Mouse (Mus musculus): Measurements from ENCODE around the gene Gm10135. TPM values are rescaled to one million over a fixed set of nuclear protein-coding genes. Genes with fewer than 3 reads are reported as not detected.

Gm10135 gene
- polyA plus RNA-seq, 1 experiment from 2014 or later: not detected

DNA sequence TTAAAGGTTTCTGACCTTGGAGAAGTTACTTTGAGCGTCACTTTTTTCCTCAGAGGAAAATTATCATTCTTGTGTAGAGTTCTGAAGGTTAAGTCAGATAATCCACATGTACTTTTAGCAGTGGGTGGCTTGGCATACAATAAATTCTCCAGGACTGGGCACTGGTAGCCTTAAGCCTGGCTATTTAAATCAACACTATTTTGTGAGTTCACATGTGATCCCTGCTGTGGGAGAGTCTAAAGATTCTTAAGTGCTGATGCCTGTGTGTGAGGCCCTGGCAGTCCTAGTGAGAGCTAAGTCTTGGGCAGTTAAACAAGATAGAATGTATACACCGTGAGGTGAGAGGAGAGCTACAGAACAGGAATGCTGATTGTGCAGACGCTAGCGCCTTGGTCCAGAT, 58.5 kb downstream of the Gm10135 start:
- H3K9ac ChIP-seq: peak overlapping the region; percentile 98; the same call in 1 of the 2 replicates
- no peaks in the 10 kb centered on the region for H3K36me3 ChIP-seq
- peak overlapping the region; percentile 65 for H3K4me2 ChIP-seq
- no peak for ATAC-seq (replicated peaks; ENCODE audit: low FRiP score)
- H3K27me3 ChIP-seq: no peaks in the 10 kb centered on the region
- peak overlapping the region; percentile 97 for H3K4me3 ChIP-seq (replicated peaks)
- H3K9me3 ChIP-seq (replicated peaks): no peaks in the 10 kb centered on the region
- 29% methylated on average over 4 of the region's 4 CpGs for WGBS
- peaks cover 33% of the 10 kb centered on the region for H3K4me1 ChIP-seq
- peak overlapping the region; percentile 16; the same call in 1 of the 2 replicates for H3K27ac ChIP-seq

Other genes starting within 250 kb of the Gm10135 start
- 0.10 TPM in 1 of 2 replicates, not detected in the other for gene Txk, start 221.9 kb downstream of the Gm10135 start, polyA plus RNA-seq (2015; fragmentation: Nextera tagmentation; extraction: Ambion mirVana)
- 8.4 and 8.6 TPM in 2 replicates for gene Tec, start 106.2 kb downstream of the Gm10135 start, polyA plus RNA-seq (2015; fragmentation: Nextera tagmentation; extraction: Ambion mirVana)
- 14.1 and 15.1 TPM in 2 replicates for gene Slain2, start 60.4 kb downstream of the Gm10135 start, polyA plus RNA-seq (2015; fragmentation: Nextera tagmentation; extraction: Ambion mirVana)
- gene Slc10a4, start 32.2 kb upstream of the Gm10135 start, polyA plus RNA-seq (2015; fragmentation: Nextera tagmentation; extraction: Ambion mirVana): 1.9 and 4.3 TPM in 2 replicates